Mouse (Mus musculus) adrenal gland, postnatal 25 days (tissue): ENCODE results near the gene Mrgprh. TPM values are rescaled to one million over a fixed set of nuclear protein-coding genes. Genes with fewer than 3 reads are reported as not detected.

Experiments
- DNase-seq: peaks from one replicate; pipeline ENCODE4 v3.0.0; 2021; ENCODE audit warnings: mixed read lengths
- microRNA-seq, 2 experiments: library from miRNA; unstranded; fragments of <30 nt; microRNA quantifications; one replicate each; pipeline ENCODE4 v1.2.0; 2021
- total RNA-seq: library from RNA; stranded (reverse); gene quantifications from 2 replicates; pipeline ENCODE4 v1.2.3, GENCODE M21; 2021

The Mrgprh gene
- total RNA-seq, 1 experiment from 2014 or later = not detected

DNA sequence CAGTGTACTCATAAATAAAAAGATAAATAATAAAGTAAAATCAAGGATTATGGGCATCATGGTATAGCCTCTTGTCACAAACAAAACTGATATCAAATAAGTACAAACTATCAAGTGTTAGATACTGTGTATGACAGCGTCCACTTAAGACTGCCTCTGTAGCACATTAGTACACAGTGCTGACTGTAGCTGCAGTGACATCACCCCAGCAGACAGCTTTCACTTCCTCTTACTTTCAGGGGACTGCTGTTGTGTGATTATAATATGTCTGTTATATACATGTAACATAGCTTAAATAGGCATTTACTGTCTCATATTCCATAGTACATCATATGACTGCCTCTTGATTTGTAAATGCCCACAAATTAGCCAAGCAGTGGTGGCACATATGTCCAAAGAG lies 45.2 kb downstream of the Mrgprh start:
- no peak for DNase-seq

GRCm38 (mm10) chr17:12925001-12925400 lies 49.2 kb downstream of the Mrgprh start:
- DNase-seq = no peak

DNA sequence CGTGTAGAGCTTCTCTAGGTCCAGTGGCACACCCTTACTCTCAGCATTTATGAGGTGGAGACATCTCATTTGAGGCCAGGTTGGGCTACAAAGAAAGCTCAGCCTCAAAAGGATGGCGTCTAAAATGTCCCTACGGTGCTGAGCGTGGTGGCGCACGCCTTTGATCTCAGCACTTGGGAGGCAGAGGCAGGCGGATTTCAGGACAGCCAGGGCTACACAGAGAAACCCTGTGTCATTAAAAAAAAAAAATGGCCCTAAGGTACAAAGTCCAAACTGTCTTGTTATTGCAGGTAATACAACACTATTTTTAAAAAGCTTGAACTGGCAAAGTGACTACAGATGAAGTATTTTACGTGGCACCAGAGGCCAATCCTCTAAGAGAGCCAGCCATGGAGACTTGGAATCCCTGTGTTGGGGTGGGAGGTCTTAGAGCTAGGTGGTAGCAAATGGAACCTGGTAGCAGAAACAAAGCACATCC lies 49.9 kb downstream of the Mrgprh start:
- DNase-seq = no peak

Small RNAs within 50 kb of the gene (microRNA-seq; reads per million reads assigned to microRNA genes)
- gene Gm24085 = 0 reads per million in 2 experiments

Other genes starting within 250 kb of the Mrgprh start
- gene Slc22a1, start 200.2 kb upstream of the Mrgprh start, total RNA-seq = 3.9 TPM in 1 of 2 replicates, not detected in the other
- 84.5 and 84.9 TPM in 2 replicates for gene Igf2r, start 106.4 kb upstream of the Mrgprh start, total RNA-seq
- gene Mas1, start 7.9 kb upstream of the Mrgprh start, total RNA-seq = not detected in 2 replicates
- 4.8 and 6.0 TPM in 2 replicates for gene Pnldc1, start 34.2 kb downstream of the Mrgprh start, total RNA-seq
- gene Tcp1, start 39.7 kb downstream of the Mrgprh start, total RNA-seq = 206 and 219 TPM in 2 replicates
- 63.0 and 72.7 TPM in 2 replicates for gene Mrpl18, start 40.3 kb downstream of the Mrgprh start, total RNA-seq
- gene Acat3, start 64.6 kb downstream of the Mrgprh start, total RNA-seq = 2.0 and 3.1 TPM in 2 replicates
- 122 and 138 TPM in 2 replicates for gene Acat2, start 84.7 kb downstream of the Mrgprh start, total RNA-seq
- gene Wtap, start 118.1 kb downstream of the Mrgprh start, total RNA-seq = 60.2 and 67.5 TPM in 2 replicates
- 333 and 383 TPM in 2 replicates for gene Sod2, start 130.8 kb downstream of the Mrgprh start, total RNA-seq
- gene Gpr31b, start 176.3 kb downstream of the Mrgprh start, total RNA-seq = 0.49 TPM in 1 of 2 replicates, not detected in the other
- 0.88 TPM in 1 of 2 replicates, not detected in the other for gene Tcp10b, start 185.1 kb downstream of the Mrgprh start, total RNA-seq